Mouse (Mus musculus) limb, embryonic 11.5 days (tissue): Measurements from ENCODE around the gene Caly. TPM values are rescaled to one million over a fixed set of nuclear protein-coding genes. Genes with fewer than 3 reads are reported as not detected.

Experiments
- polyA plus RNA-seq: library from polyadenylated mRNA; unstranded; fragments of >200 nt; fragmentation: Nextera tagmentation; extraction: Ambion mirVana; gene quantifications from 2 replicates; pipeline ENCODE4 v1.2.1, GENCODE M21; 2014

Caly gene
- polyA plus RNA-seq, 1 experiment from 2014 or later = 2.0 TPM

Other genes with a start within 250 kb of the Caly start
- not detected in 2 replicates for gene Adgra1, start 248.4 kb downstream of the Caly start, polyA plus RNA-seq
- gene Kndc1, start 187.9 kb downstream of the Caly start, polyA plus RNA-seq = 0.06 TPM in 1 of 2 replicates, not detected in the other
- 0.35 TPM in 1 of 2 replicates, not detected in the other for gene Utf1, start 138.8 kb downstream of the Caly start, polyA plus RNA-seq
- 0.27 and 0.31 TPM in 2 replicates for gene 6430531B16Rik, start 103.8 kb downstream of the Caly start, polyA plus RNA-seq
- gene Adam8, start 90.0 kb downstream of the Caly start, polyA plus RNA-seq = 1.9 and 2.1 TPM in 2 replicates
- 42.1 and 45.0 TPM in 2 replicates for gene Zfp511, start 46.2 kb downstream of the Caly start, polyA plus RNA-seq
- 75.8 and 82.1 TPM in 2 replicates for gene Tubgcp2, start 45.9 kb downstream of the Caly start, polyA plus RNA-seq
- 0.14 TPM in 1 of 2 replicates, not detected in the other for gene Msx3, start 33.5 kb downstream of the Caly start, polyA plus RNA-seq
- gene Prap1, start 10.8 kb upstream of the Caly start, polyA plus RNA-seq = not detected in 2 replicates
- gene Fuom, start 19.9 kb upstream of the Caly start, polyA plus RNA-seq = 16.6 and 17.4 TPM in 2 replicates
- gene Paox, start 33.3 kb upstream of the Caly start, polyA plus RNA-seq = 18.2 and 20.0 TPM in 2 replicates
- 188 and 195 TPM in 2 replicates for gene Echs1, start 33.9 kb upstream of the Caly start, polyA plus RNA-seq
- 22.0 and 22.4 TPM in 2 replicates for gene Mtg1, start 55.0 kb upstream of the Caly start, polyA plus RNA-seq
- not detected in 2 replicates for gene Sprn, start 72.3 kb upstream of the Caly start, polyA plus RNA-seq
- not detected in 2 replicates for gene Olfr522, start 82.2 kb upstream of the Caly start, polyA plus RNA-seq
- not detected in 2 replicates for gene Olfr523, start 90.7 kb upstream of the Caly start, polyA plus RNA-seq
- gene Olfr524, start 123.4 kb upstream of the Caly start, polyA plus RNA-seq = not detected in 2 replicates
- gene Cd163l1, start 135.7 kb upstream of the Caly start, polyA plus RNA-seq = not detected in 2 replicates
- not detected in 2 replicates for gene 5830411N06Rik, start 164.7 kb upstream of the Caly start, polyA plus RNA-seq
- not detected in 2 replicates for gene Olfr525, start 238.3 kb upstream of the Caly start, polyA plus RNA-seq